12 mouse cellular contexts compared by ENCODE assay signal in genomic region chr2:79547284-79547683, GRCm38 (mm10).
"Had no signal": no experiment of that assay in that cellular context is flagged by ENCODE, and none has a peak within 500 bp of the region (broad histone marks: within the 10 kb centered on the region; RNA-seq: fewer than 3 reads in every experiment).

No protein-coding gene starts in this region.

- H3K4me3 ChIP-seq: layer of hippocampus, adult 2 months; limb, embryonic 10.5 days; liver, embryonic 12.5 days; midbrain, embryonic 10.5 days; neural tube, embryonic 13.5 days had no signal

- H3K27ac ChIP-seq: layer of hippocampus, adult 2 months; limb, embryonic 10.5 days; liver, embryonic 12.5 days; midbrain, embryonic 10.5 days; neural tube, embryonic 13.5 days had no signal

- H3K9ac ChIP-seq: liver, embryonic 12.5 days; neural tube, embryonic 13.5 days had no signal

- H3K9me3 ChIP-seq: limb, embryonic 10.5 days; liver, embryonic 12.5 days; midbrain, embryonic 10.5 days; neural tube, embryonic 13.5 days had no signal

- ATAC-seq: liver, embryonic 12.5 days; midbrain, embryonic 16.5 days had no signal

- H3K36me3 ChIP-seq: limb, embryonic 10.5 days; liver, embryonic 12.5 days; midbrain, embryonic 10.5 days; neural tube, embryonic 13.5 days had no signal

- H3K27me3 ChIP-seq: liver, embryonic 12.5 days; neural tube, embryonic 13.5 days had no signal

- H3K4me2 ChIP-seq: liver, embryonic 12.5 days; neural tube, embryonic 13.5 days had no signal

- DNase-seq: kidney, adult 18-20 months; kidney, postnatal 4 days; retina, postnatal 1 day; right cerebral cortex, postnatal 14 days; thymus, adult 18-20 months; thymus, postnatal 14 days had no signal

- H3K4me1 ChIP-seq: limb, embryonic 10.5 days; liver, embryonic 12.5 days; midbrain, embryonic 10.5 days had no signal
